Mouse (Mus musculus) olfactory bulb, adult 2 months (tissue): ENCODE measurements around the gene Fam49a. TPM values are rescaled to one million over a fixed set of nuclear protein-coding genes. Genes with fewer than 3 reads are reported as not detected.

ENCODE experiments used
- H3K27ac ChIP-seq: fragments of 200-500 bp; 2 replicates; pipeline ENCODE4 v1.5.1; 2012; ENCODE audit warnings: low read depth, low read length; ENCODE audit not compliant: insufficient read depth
- H3K4me1 ChIP-seq: fragments of 200-500 bp; 2 replicates; pipeline ENCODE4 v1.6.1; 2012; ENCODE audit warnings: low read length; ENCODE audit not compliant: control insufficient read depth, insufficient read depth
- H3K4me3 ChIP-seq: fragments of 200-500 bp; 2 replicates; pipeline ENCODE4 v1.5.1; 2012; ENCODE audit warnings: mild to moderate bottlenecking, low read depth, low read length, moderate library complexity; ENCODE audit not compliant: insufficient read depth
- CTCF ChIP-seq: fragments of 200-500 bp; IDR thresholded peaks from 2 replicates; pipeline ENCODE4 v1.5.1; 2012; ENCODE audit warnings: low read depth, mild to moderate bottlenecking, low read length, moderate library complexity; ENCODE audit not compliant: insufficient read depth
- POLR2A ChIP-seq: fragments of 200-500 bp; IDR thresholded peaks from 2 replicates; pipeline ENCODE4 v1.6.1; 2012; ENCODE audit warnings: mild to moderate bottlenecking, low read depth, low read length, moderate library complexity; ENCODE audit not compliant: insufficient read depth
- WGBS: fragments of 180-500 bp; shearing (Covaris S2); methylation state at CpG from one replicate; pipeline ENCODE4 v1.1.7; 2018; 5-methylcytosine and 5-hydroxymethylcytosine counted together
- polyA plus RNA-seq: library from polyadenylated mRNA; stranded (reverse); fragments of >200 nt; gene quantifications from 2 replicates; pipeline ENCODE4 v1.2.4, GENCODE M21; 2012; ENCODE audit warnings: low replicate concordance; ENCODE audit not compliant: missing spikeins, insufficient read depth, insufficient read length

The Fam49a gene
- polyA plus RNA-seq, 1 experiment: not detected

DNA sequence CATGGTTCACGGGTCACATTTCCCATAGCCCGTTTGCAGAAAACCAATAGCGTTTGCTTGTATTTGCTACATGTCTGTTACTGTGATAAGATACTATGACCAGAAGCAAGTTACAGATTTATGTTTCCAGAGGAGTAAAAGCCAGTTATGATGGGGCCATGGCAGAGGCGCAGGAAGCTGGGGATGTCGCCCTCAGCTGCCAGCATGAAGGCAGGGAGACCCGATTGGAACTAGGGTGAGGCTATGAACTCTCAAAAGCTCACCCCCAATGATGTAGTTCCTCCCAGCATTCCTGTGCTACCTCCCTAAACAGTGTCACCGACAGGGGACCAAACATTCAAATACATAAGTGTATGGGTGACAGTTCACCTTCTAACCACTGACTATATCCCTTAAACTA lies 73.6 kb downstream of the Fam49a start:
- H3K27ac ChIP-seq: no peak overlapping the region
- H3K4me1 ChIP-seq: peaks cover 8% of the 10 kb centered on the region
- no peak overlapping the region for H3K4me3 ChIP-seq
- no peak for TF ChIP-seq CTCF
- no peak for TF ChIP-seq POLR2A
- 94% methylated on average over 7 of the region's 7 CpGs for WGBS

GRCm38 (mm10) chr12:12337378-12337777 lies 75.4 kb downstream of the Fam49a start:
- TF ChIP-seq POLR2A (no peak), CTCF (no peak)
- Histone ChIP-seq H3K4me3 (no peak overlapping the region), H3K4me1 (peaks cover 8% of the 10 kb centered on the region), H3K27ac (peak overlapping the region; percentile 47)
- WGBS: 30% methylated on average over 6 of the region's 6 CpGs

DNA sequence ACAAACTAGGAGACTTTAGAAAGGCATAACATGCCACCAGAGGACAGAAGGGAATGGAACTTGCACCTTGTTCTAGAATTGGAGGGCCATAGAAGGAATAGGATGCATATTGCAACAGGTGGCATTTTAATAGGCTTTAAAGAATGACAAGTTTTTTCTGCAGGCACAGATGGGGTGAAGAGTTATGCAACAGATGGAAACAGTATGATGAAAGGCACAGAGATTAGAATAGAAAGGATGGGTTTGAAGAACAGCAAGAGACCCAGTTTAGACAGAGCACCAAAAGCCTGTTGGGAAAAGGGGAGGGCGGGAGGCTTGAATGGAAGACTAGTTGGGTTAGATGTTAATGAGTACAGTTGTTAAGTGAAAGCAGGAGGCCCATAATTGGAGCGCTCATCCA lies 81.4 kb downstream of the Fam49a start:
- WGBS: 92% methylated on average over 2 of the region's 2 CpGs
- Histone ChIP-seq H3K4me1 (no peaks in the 10 kb centered on the region), H3K4me3 (no peak overlapping the region), H3K27ac (no peak overlapping the region)
- TF ChIP-seq POLR2A (no peak), CTCF (no peak)

- TF ChIP-seq CTCF (no peak), POLR2A (no peak)
- H3K4me3 ChIP-seq: no peak overlapping the region
- 44% methylated on average over 2 of the region's 2 CpGs for WGBS
- H3K4me1 ChIP-seq: no peaks in the 10 kb centered on the region
- H3K27ac ChIP-seq: no peak overlapping the region
These were observed 86.7 kb downstream of the Fam49a start for GRCm38 (mm10) chr12:12348625-12349024.

DNA sequence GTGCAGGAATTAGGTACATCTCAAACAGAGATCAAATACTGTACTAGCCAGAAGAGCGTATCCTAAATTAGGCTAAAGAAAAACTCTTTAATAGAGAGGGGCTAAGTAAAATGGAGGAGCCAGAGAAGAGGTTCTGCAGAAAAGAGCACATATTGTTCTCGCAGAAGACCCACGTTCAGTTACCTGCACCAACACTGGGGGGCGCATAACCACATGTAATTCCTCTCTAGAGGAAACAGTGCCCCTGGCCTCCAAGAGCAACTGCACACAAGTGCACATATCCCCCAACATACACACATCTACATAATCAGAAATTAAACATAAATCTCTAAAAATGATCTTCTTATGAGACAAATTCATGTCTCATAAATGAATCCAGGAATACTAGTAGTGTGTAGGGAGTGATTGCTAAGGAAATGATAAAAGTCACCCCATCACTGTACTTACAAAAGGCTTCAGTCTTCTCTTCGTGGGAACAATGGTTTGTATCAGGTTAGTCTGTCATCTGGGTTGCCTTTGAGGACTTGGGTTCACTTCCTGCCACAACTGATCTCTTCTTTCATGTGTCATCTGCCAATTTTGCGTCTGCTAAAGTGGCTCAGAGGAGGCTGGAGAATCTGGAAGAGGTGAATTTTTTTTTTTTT lies 87.8 kb downstream of the Fam49a start:
- no peak overlapping the region for H3K4me3 ChIP-seq
- 81% methylated on average over 6 of the region's 6 CpGs for WGBS
- TF ChIP-seq POLR2A (no peak), CTCF (no peak)
- H3K4me1 ChIP-seq: no peaks in the 10 kb centered on the region
- no peak overlapping the region for H3K27ac ChIP-seq

DNA sequence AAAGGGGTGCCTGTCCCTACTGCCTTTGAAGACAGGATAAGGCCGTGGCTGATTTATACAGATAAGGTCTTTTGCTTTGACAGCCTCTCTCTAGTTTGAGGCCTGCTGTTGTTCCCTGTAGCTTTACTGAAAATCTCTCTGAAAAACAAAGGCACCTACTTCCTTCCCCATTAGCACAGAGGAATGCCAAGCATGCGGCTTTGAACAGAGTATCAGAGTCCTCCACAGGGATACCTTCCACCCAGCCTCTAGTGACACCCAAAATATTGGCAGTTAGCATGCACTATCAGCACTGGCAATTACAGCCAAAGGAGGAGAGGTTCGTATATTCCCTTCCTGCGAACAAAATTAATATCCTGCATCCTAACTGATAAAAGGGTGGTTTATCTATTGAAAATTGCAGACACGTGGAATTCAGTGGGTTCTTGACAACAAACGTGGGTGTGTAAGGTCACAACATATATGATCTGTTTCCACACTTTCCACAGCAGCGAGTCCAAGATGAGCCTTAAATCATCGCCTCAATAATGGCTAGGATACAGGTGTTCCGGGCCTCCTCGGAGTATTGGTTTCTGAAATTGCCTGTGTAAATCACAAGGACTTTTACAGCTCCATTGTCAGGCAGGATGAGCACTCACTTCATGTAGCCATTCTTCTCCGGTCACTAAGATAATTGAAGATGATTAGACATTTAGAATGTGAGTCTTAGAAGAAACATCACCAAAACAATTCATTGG lies 90.0 kb downstream of the Fam49a start:
- 77% methylated on average over 11 of the region's 11 CpGs for WGBS
- peaks cover 3% of the 10 kb centered on the region; the same call in 1 of the 2 replicates for H3K4me1 ChIP-seq
- TF ChIP-seq CTCF (no peak), POLR2A (no peak)
- H3K27ac ChIP-seq: no peak overlapping the region
- H3K4me3 ChIP-seq: no peak overlapping the region

DNA sequence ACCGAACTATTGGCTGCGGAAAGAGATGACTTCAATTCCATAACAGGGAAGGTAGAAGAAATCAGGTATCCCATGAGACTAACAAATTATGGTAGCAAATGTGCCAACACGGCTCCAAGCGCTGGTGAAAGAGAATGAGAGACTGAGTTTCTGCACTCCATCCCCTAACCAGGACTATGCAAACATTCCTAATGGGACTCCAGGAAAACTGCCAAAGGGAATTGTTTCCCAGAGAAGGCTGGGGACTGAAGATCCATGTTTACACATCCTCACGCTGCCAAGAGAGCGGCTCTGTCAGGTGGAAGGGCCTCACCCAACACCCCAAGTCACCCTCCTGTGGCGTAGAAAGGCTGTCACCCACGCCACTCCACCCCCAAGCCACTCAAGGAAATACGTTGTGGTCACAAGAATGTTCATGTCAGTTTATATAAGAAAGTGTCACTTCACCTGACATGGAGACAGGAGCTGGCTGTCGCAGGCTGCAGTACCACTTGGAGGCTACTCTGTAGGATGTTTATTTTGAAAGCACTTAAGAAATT lies 92.2 kb downstream of the Fam49a start:
- 74% methylated on average over 10 of the region's 10 CpGs for WGBS
- H3K27ac ChIP-seq: no peak overlapping the region
- H3K4me3 ChIP-seq: no peak overlapping the region
- no peak for TF ChIP-seq CTCF
- H3K4me1 ChIP-seq: peaks cover 4% of the 10 kb centered on the region; the same call in 1 of the 2 replicates

- TF ChIP-seq CTCF (no peak), POLR2A (no peak)
- H3K4me1 ChIP-seq: peaks cover 4% of the 10 kb centered on the region; the same call in 1 of the 2 replicates
- no peak overlapping the region for H3K27ac ChIP-seq
- H3K4me3 ChIP-seq: no peak overlapping the region
- 46% methylated on average over 9 of the region's 9 CpGs for WGBS
These were observed 94.1 kb downstream of the Fam49a start for GRCm38 (mm10) chr12:12356048-12356447.

DNA sequence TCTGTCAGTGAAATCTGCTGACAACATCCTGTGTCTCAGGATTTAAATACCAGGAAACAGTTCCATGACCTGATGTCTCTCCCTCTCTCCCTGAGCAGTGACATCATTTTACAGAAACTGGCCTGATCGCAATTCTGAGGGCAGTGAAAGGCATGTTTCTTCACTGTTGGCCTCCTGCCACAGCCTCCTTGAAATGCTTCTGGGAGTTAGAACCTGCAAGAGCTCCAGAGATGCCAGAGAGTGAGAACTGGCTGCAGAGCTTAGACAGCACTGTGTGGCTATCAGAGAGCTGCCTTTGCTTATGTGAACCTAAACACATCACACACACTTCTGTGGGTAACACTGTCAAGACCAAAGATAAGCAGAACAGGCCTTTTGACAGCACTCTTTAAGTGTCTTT lies 94.5 kb downstream of the Fam49a start:
- H3K27ac ChIP-seq: 0 out of 2 replicates have a peak overlapping the region, but pooled peaks have one; percentile 4
- no peak overlapping the region for H3K4me3 ChIP-seq
- H3K4me1 ChIP-seq: peaks cover 4% of the 10 kb centered on the region; the same call in 1 of the 2 replicates
- TF ChIP-seq POLR2A (no peak), CTCF (no peak)
- WGBS: 29% methylated on average over 1 of the region's 1 CpGs
